Mouse (Mus musculus) CH12.LX (cell line): Measurements from ENCODE around the gene Crnkl1.

ENCODE experiments used
- CHD1 ChIP-seq: IDR thresholded peaks from 2 replicates; pipeline ENCODE4 v1.6.1; 2012; ENCODE audit warnings: low read depth, low read length, improper control_type of control experiment, inconsistent platforms
- MYC ChIP-seq: IDR thresholded peaks from 2 replicates; pipeline ENCODE4 v1.6.1; 2011; ENCODE audit warnings: low read depth, mild to moderate bottlenecking, improper control_type of control experiment, low read length
- POLR2A ChIP-seq: IDR thresholded peaks from 2 replicates; pipeline ENCODE4 v1.6.1; 2011; ENCODE audit warnings: low read depth, mild to moderate bottlenecking, improper control_type of control experiment, low read length
- ZKSCAN1 ChIP-seq: IDR thresholded peaks from 2 replicates; pipeline ENCODE4 v1.6.1; 2012; ENCODE audit warnings: low read depth, inconsistent platforms, low read length, improper control_type of control experiment, borderline replicate concordance

DNA sequence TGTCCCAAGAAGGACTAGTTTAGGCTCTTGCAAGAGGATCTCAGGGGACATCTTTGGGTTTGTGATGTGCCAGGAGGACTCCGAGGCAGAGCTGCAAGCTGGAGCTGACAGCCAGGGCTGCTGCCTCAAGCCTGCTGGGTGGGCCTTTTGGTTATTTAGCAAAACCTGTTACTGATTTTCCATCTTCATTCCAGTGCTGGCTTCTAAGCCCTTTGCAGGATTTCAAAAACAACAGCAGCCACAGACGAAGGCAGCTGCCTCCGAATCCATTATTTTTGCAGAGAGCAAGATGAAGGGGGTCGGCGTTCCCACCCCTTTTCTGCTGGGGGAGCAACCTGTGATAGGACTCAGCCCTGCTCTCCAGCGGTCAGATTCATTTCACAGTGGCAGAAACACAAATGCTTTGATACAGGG, 46.9 kb upstream of the Crnkl1 start:
- TF ChIP-seq POLR2A (no peak), CHD1 (no peak), ZKSCAN1 (no peak), MYC (no peak)
